Mouse (Mus musculus) heart, adult 2 months (tissue): Measurements from ENCODE around the gene Nkg7. TPM values are rescaled to one million over a fixed set of nuclear protein-coding genes. Genes with fewer than 3 reads are reported as not detected.

Experiments used
- DNase-seq, 2 experiments: peaks; one replicate each; pipeline ENCODE4 v3.0.0; 2021
- H3K27ac ChIP-seq: fragments of 200-600 bp; 2 replicates; pipeline ENCODE4 v1.8.1; 2022
- H3K27me3 ChIP-seq: fragments of 200-500 bp; 2 replicates; pipeline ENCODE4 v1.6.1; 2012; ENCODE audit warnings: mild to moderate bottlenecking, low read length, inconsistent platforms, mixed read lengths; ENCODE audit not compliant: control insufficient read depth, insufficient read depth
- H3K36me3 ChIP-seq: fragments of 200-500 bp; 2 replicates; pipeline ENCODE4 v1.6.1; 2012; ENCODE audit warnings: low read length, inconsistent platforms; ENCODE audit not compliant: control insufficient read depth, insufficient read depth
- H3K4me1 ChIP-seq: fragments of 200-500 bp; 2 replicates; pipeline ENCODE4 v1.6.1; 2011; ENCODE audit warnings: low read length; ENCODE audit not compliant: control insufficient read depth, insufficient read depth
- H3K4me3 ChIP-seq: fragments of 200-600 bp; 2 replicates; pipeline ENCODE4 v1.8.1; 2022
- H3K79me2 ChIP-seq: fragments of 200-500 bp; replicated peaks from 2 replicates; pipeline ENCODE4 v1.6.1; 2012; ENCODE audit warnings: mild to moderate bottlenecking, inconsistent platforms, low read length, moderate library complexity, mixed read lengths; ENCODE audit not compliant: control insufficient read depth, insufficient read depth
- H3K9ac ChIP-seq: fragments of 200-500 bp; 2 replicates; pipeline ENCODE4 v1.6.1; 2012; ENCODE audit warnings: low read depth, mild to moderate bottlenecking, control low read depth, inconsistent platforms, low read length, mixed read lengths
- CTCF ChIP-seq: fragments of 200-600 bp; IDR thresholded peaks from 2 replicates; pipeline ENCODE4 v1.8.1; 2022; ENCODE audit warnings: antibody characterized with exemption, mild to moderate bottlenecking, moderate library complexity
- EP300 ChIP-seq: fragments of 200-500 bp; IDR thresholded peaks from 2 replicates; pipeline ENCODE4 v1.6.1; 2011; ENCODE audit warnings: low read depth, low read length, control low read depth; ENCODE audit not compliant: insufficient read depth
- POLR2A ChIP-seq: fragments of 200-500 bp; IDR thresholded peaks from 2 replicates; pipeline ENCODE4 v1.6.1; 2011; ENCODE audit warnings: mild to moderate bottlenecking, low read depth, low read length, control low read depth; ENCODE audit not compliant: insufficient read depth
- WGBS: fragments of 180-500 bp; shearing (Covaris S2); methylation state at CpG from one replicate; pipeline ENCODE4 v1.1.7; 2018; 5-methylcytosine and 5-hydroxymethylcytosine counted together
- intact Hi-C: fragments of 180-260 bp; cut with DNase I; formaldehyde crosslinking; loops from one replicate; pipeline ENCODE4 v1.15.1; 2025
- polyA plus RNA-seq: library from polyadenylated mRNA; depleted of rRNA; stranded (reverse); fragments of >200 nt; gene quantifications from 2 replicates; pipeline ENCODE4 v1.2.3, GENCODE M21; 2012
- total RNA-seq, 2 experiments: library from RNA; stranded (reverse); gene quantifications; 2 replicates each; pipeline ENCODE4 v1.2.3; 2021

Nkg7 gene
- total and polyA plus RNA-seq, 3 experiments, result 4.9 TPM; not detected in 2

DNA sequence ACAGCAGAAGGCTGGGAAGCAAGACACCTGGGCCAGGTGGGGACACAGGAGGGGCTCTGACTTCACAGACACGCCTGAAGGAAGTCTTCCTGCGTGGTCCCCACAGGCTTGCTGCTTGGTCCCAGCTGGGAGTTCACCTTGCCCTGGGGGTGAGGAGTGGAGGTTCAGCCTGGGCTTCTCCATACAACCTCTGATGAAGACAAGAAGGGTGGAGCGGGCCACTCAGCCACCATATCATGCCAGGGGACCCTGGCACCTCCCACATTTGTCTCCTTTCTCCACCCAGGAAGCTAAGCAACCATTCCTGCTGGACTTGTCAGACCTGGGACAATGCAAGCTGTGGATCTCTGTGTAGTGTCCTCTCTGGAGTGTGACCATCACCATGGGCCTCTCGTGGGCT lies 26.0 kb downstream of the Nkg7 start, which contains the start of gene Vsig10l:
Vsig10l (plus strand) TSS at position 301 of the 400 bp plus-strand sequence.
- no peak for TF ChIP-seq EP300
- TF ChIP-seq POLR2A, result no peak
- TF ChIP-seq CTCF, result no peak
- WGBS, result 60% methylated on average over 4 of the region's 4 CpGs
- intact Hi-C loops, result loop anchor here (10.0 kb wide), 1 partner anchor 178 kb away; no protein-coding TSS in a partner anchor
- H3K36me3 ChIP-seq, result no peaks in the 10 kb centered on the region
- H3K4me3 ChIP-seq, result no peak within 1 kb of the TSS
- DNase-seq, result no peak
- no peaks in the 10 kb centered on the region; the same call in 1 of the 2 replicates for H3K4me1 ChIP-seq
- H3K27ac ChIP-seq, result no peak within 1 kb of the TSS
- H3K27me3 ChIP-seq, result no peaks in the 10 kb centered on the region
- no peaks in the 10 kb centered on the region for H3K79me2 ChIP-seq
- H3K9ac ChIP-seq, result no peak within 1 kb of the TSS

DNA sequence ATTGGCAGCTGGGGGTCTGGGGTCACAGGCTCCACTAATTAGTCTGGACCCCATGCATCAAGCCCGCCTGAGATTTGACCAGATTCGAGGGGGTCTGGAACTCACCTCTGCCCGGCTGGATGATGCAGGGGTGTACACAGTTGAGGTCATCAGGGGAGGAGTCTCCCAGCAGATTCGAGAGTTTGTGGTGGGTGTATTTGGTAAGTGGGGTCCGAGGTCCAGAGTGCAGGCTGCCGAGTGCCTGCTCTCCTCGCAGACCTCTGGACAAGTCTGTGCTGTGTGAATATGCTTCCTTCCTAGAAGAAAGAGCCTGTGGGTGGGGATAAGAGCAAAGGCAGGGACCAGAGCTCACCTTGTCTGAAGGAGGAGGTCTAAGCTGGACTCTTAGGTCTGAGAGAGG lies 27.1 kb downstream of the Nkg7 start:
- no peak for TF ChIP-seq CTCF
- no peak for TF ChIP-seq EP300
- no peaks in the 10 kb centered on the region; the same call in 1 of the 2 replicates for H3K4me1 ChIP-seq
- DNase-seq, result no peak
- intact Hi-C loops, result loop anchor here (10.0 kb wide), 1 partner anchor 179 kb away; no protein-coding TSS in a partner anchor
- H3K27me3 ChIP-seq, result no peaks in the 10 kb centered on the region
- no peaks in the 10 kb centered on the region for H3K79me2 ChIP-seq
- H3K36me3 ChIP-seq, result no peaks in the 10 kb centered on the region
- 83% methylated on average over 7 of the region's 7 CpGs for WGBS
- H3K9ac ChIP-seq, result no peak overlapping the region
- H3K4me3 ChIP-seq, result no peak overlapping the region
- H3K27ac ChIP-seq, result no peak overlapping the region

DNA sequence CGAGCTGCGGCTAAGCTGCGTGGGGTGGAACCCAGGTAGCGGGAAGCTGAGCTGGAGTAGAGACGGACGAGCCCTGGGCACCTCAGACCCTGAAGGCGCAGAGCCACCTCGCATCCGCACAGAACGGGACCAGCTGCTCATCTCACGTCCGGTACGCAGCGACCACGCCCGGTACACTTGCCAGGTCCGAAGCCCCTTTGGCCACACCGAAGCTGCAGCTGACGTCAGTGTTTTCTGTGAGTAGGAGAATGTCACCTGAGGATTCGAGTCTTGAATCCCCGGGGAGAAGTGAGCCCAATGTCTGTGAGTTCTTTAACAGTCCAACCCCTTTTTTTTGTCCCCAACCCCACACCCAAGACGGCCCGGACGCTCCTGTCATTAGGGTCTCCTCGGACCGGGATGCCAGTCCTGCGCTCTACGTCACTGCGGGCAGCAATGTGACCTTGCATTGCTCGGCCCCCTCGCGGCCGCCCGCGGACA lies 28.0 kb downstream of the Nkg7 start:
- H3K4me1 ChIP-seq, result no peaks in the 10 kb centered on the region; the same call in 1 of the 2 replicates
- no peaks in the 10 kb centered on the region for H3K36me3 ChIP-seq
- intact Hi-C loops, result loop anchor here (5.0 to 10.0 kb wide), 2 partner anchors 112 to 180 kb away; partner anchors contain the start of gene Zfp719
- peak overlapping the region; percentile 60 for H3K4me3 ChIP-seq
- peak overlapping the region; percentile 57 for H3K9ac ChIP-seq
- DNase-seq, result peak; percentile 21 to 35
- H3K79me2 ChIP-seq, result no peaks in the 10 kb centered on the region
- H3K27me3 ChIP-seq, result no peaks in the 10 kb centered on the region
- 11% methylated on average over 35 of the region's 35 CpGs for WGBS
- H3K27ac ChIP-seq, result peak overlapping the region; percentile 26; the same call in 1 of the 2 replicates
- TF ChIP-seq EP300 (no peak), CTCF (peak; percentile 59; the same call in 1 of the 2 replicates)

DNA sequence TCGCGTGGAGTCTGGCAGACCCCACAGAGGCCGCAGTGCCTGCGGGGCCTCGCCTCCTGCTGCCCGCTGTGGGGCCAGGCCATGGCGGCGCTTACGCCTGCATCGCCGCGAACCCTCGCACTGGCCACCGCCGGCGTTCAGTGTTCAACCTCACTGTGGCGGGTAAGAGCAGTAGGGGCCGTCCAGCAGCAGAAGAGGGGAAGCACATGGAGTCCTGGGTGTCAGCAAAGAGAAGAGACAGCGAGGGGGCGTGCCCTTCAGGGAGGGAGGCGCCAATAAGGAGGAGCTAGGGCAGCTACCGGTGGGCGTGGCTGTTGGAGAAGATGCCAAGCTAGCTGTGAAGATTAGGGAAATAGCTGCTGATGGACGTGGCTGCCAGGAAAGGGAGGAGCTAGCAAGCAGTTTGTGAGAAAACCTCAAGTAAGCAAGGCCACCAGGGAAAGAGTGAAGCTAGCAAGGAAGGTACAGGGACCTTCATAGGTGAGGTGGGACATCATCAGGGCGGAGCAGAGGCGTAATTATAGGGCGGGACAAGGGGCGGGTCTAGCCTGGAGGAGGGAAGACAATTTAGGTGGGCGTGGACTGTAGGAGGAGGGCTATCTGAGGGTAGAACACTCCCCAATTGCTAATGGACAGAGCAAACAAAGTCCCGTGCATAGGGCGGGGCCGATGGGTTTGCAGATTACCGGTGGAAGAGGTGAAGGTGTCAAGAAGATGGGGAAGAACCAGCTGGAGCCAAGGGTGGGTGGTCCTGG lies 28.6 kb downstream of the Nkg7 start:
- peak; percentile 88 to 92 for DNase-seq
- WGBS, result under 1% methylated on average over 33 of the region's 33 CpGs
- Histone ChIP-seq H3K36me3 (no peaks in the 10 kb centered on the region), H3K4me1 (no peaks in the 10 kb centered on the region; the same call in 1 of the 2 replicates), H3K27me3 (no peaks in the 10 kb centered on the region), H3K79me2 (no peaks in the 10 kb centered on the region), H3K4me3 (peak overlapping the region; percentile 60), H3K9ac (peak overlapping the region; percentile 60), H3K27ac (peak overlapping the region; percentile 49)
- TF ChIP-seq POLR2A (0 out of 2 replicates have a peak, but pooled peaks have one; percentile 30), EP300 (no peak)
- intact Hi-C loops, result loop anchor here (1.0 to 10.0 kb wide), 4 partner anchors 20 to 181 kb away; partner anchors contain the start of gene Zfp719

DNA sequence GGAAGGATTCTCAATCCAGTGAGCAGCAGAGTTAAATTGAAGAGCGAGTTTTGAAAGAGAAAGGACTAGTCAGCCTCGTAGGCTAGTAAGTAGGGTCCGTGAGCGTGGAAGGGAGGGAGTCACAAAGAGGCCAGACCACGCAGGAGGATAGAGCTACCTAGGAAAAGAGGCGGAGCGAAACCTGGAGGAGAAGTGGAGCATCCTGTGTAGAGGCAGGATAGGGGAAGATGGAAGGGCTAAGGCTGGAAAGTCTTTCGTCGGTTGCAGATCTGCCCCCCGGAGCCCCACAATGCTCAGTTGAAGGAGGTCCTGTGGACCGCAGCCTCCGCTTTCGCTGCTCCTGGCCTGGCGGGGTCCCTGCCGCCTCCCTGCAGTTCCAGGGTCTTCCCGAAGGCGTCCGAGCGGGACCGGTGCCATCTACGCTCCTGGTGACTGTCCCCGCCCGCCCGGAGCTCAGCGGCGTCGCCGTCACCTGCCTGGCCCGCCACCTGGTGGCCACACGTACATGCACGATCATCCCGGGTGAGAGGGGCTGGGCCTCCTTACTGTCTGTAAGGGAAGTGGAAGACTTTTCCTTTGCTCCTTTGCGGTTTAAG lies 29.3 kb downstream of the Nkg7 start:
- TF ChIP-seq EP300 (0 out of 2 replicates have a peak, but pooled peaks have one; percentile 22), POLR2A (no peak), CTCF (peak; percentile 96)
- DNase-seq, result peak; percentile 86
- H3K4me1 ChIP-seq, result no peaks in the 10 kb centered on the region; the same call in 1 of the 2 replicates
- H3K27me3 ChIP-seq, result no peaks in the 10 kb centered on the region
- H3K9ac ChIP-seq, result peak overlapping the region; percentile 60
- under 1% methylated on average over 33 of the region's 33 CpGs for WGBS
- H3K79me2 ChIP-seq, result no peaks in the 10 kb centered on the region
- peak overlapping the region; percentile 49 for H3K27ac ChIP-seq
- intact Hi-C loops, result loop anchor here (1.0 to 10.0 kb wide), 4 partner anchors 21 to 181 kb away; partner anchors contain the start of gene Zfp719
- peak overlapping the region; percentile 60 for H3K4me3 ChIP-seq
- no peaks in the 10 kb centered on the region for H3K36me3 ChIP-seq
